Mouse (Mus musculus) brain, embryonic 14.5 days (tissue): ENCODE results near the gene Rpl36.

ENCODE experiments used
- CTCF ChIP-seq: fragments of 200-500 bp; IDR thresholded peaks from 2 replicates; pipeline ENCODE4 v1.5.1; 2012; ENCODE audit warnings: inconsistent platforms, mild to moderate bottlenecking, moderate library complexity, borderline replicate concordance; ENCODE audit not compliant: insufficient read depth, insufficient read length; ENCODE audit errors: extremely low read depth
- POLR2A ChIP-seq: fragments of 200-500 bp; IDR thresholded peaks from 2 replicates; pipeline ENCODE4 v1.6.1; 2012; ENCODE audit warnings: mild to moderate bottlenecking, inconsistent platforms, borderline replicate concordance; ENCODE audit not compliant: poor library complexity, insufficient read depth, insufficient read length, severe bottlenecking; ENCODE audit errors: extremely low read depth

DNA sequence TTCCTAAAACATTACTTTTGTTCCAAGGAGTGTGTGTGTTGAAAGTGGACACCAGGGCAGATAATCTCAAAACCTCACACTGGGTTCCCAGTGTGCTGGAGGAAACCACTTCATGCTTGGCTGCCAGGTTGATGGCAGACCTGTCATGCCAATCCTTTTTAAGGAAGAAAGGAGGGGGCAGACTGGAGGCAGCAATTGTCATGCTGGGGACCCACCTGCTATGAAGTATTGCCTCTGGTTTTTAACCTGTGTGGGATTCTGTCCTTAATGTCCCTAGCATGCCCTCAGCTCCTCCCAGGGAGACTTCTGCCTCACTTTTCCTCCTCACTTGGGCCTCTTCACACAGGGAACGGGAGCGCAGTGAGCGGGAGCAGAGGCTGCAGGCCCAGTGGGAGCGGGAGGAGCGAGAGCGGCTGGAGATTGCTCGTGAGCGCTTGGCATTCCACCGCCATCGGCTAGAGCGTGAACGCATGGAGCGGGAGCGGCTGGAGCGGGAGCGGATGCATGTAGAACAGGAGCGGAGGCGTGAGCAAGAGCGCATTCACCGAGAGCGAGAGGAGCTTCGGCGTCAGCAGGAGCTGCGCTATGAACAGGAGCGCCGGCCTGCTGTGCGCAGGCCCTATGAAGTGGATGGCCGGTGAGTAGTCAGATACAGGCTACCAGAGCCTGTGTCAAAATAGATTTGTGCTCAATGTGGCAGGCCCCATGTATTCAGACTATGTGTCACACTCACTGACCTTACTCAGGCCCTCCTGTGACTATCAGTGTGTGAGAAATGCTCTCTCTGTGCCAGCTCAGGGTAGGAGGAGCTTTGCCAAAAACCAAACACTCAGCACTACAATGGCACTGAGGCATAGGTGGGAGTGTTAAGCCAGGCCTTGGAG, 9.8 kb upstream of the Rpl36 start:
- no peak for TF ChIP-seq CTCF
- no peak for TF ChIP-seq POLR2A
